Mouse (Mus musculus) ovary, adult 2 months (tissue): Measurements from ENCODE around the gene Gm11541. TPM values are rescaled to one million over a fixed set of nuclear protein-coding genes. Genes with fewer than 3 reads are reported as not detected.

Experiments
- polyA plus RNA-seq: library from polyadenylated mRNA; depleted of rRNA; stranded (reverse); fragments of >200 nt; gene quantifications from 2 replicates; pipeline ENCODE4 v1.2.3, GENCODE M21; 2012; rRNA removed

The Gm11541 gene
- polyA plus RNA-seq = not detected in 2 replicates

DNA sequence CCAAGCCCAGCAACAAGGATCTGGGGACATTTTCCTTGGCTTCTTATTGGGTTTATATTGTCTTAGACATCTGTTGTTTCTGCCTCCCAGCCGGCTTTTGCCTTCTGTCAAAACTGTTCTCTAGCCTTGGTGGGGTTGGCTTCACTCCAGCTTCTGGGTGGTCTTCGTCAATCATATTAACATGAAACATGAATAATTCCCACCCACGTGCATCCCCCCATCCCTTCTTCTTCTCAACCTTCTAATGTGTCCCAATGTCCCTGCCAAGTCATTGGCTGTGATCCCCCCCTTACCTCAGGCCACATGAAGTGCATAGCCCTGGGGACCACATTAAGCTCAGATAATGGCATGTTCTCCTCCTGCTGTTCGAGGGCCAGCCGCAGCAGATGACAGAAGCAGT lies at the start of gene Gm11541:
TSS of gene Gm11541 (minus strand) at position 28 of the 400 bp plus-strand sequence.

DNA sequence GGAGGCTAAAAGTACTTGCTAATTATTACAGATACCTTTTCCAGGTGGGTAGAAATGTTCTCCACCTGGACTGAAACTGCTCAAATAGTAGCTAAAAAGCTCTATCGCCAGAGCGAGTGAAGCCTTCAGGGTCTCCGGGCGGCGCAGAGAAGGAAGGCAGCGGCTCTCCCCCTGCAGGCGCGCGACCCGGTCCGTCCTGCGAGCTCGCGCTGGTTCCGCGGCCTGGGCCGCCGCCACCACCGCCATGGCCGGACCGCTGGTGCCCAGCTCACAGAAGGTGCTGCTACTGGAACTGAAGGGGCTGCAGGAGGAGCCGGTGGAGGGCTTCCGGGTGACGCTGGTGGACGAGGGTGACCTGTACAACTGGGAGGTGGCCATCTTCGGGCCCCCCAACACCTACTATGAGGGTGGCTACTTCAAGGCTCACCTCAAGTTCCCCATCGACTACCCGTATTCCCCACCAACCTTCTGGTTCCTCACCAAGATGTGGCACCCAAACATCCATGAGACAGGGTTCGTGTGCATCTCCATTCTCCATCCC lies 37.5 kb upstream of the Gm11541 start, which contains the start of gene Cdc34b:
TSS of gene Cdc34b (plus strand) at position 51 of the 541 bp plus-strand sequence.

DNA sequence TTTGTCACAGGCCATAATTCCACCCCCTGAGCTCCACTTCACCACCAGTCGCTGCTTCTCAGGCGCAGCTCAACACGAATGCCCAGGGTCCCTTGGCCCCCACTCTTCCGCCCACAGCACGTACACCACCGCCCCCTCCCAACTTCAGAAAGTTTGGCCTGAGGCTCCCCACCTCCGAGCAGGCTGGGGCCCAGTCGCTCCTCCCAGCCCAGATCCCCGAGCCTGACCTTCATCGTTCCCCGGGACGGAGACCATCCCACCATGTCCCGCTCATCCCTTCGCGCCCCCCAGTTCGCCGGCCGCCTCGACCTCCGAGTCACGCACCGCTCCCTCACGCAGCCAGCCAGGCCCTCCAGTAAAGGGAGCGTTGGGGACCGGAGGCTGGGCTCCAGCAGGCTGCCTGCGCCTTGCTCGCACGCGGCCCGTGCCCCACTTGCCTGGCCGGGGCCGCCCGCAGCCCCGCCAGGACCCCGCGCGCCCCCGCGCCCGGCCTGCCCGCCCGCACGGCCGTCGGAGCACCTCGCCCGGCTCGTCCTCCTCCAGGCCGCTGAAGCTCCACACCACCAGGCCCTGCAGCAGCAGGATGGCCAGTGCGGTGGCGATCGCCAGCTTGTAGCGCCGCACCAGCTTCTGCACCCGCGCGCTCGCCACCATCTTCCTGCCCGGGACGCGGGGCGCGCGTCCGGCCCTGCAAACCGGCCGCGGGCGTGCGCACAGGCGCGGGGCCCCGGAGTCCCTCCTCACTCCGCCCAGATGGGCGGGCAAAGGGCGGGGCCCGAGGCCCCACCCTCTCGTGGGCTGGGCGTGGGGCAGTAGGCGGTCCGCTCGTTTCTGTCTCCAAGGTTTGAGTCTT lies 27.3 kb downstream of the Gm11541 start, which contains the start of gene Xylt2:
TSS of gene Xylt2 (minus strand) at position 762 of the 853 bp plus-strand sequence.

DNA sequence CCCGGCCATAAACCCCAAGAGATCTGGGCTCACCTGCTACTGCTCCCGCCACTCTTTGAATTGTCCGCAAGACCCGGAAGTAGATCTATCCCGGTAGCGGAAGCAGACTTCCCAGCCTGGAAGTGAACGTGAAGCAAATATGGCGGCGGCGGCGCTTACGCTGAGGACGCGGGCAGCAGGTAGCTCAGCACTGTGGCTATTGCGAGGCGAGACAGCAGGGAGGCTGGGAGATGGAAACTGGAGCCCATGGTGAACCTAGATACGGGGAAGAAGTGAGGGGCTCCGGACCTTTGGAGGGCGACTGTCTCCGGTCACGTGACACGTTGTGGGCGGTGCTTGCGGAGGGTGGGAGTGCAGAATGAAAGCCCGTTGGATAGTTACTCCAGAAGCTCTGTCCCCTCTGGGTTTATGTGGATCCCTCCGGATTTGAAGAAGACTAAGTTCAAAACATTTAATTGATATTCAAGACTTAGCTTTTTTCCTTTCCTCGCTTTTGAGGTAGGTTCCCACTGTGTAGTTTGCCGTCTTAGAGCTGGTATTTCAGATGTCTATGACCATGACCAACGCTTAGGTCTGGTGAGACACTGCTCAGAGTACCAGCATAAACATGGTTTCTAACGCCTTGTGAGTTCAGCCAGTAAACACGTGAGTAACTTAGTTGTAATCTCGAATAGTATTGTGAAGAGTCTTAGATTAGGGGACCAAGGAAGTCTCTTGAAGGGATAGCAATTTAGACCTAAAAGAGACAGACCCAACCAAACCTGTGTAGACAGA lies 50.4 kb downstream of the Gm11541 start, which contains the start of the genes Mrpl27 and Eme1:
TSS of gene Mrpl27 (plus strand) at position 105 of the 774 bp plus-strand sequence.
TSS of gene Eme1 (minus strand) at position 302 of the 774 bp plus-strand sequence.

Other genes with a start within 250 kb of the Gm11541 start
- gene Cacna1g, start 230.3 kb downstream of the Gm11541 start, polyA plus RNA-seq = 30.4 and 39.4 TPM in 2 replicates
- 0.06 and 1.0 TPM in 2 replicates for gene Spata20, start 218.3 kb downstream of the Gm11541 start, polyA plus RNA-seq
- 18.8 and 20.7 TPM in 2 replicates for gene Epn3, start 204.5 kb downstream of the Gm11541 start, polyA plus RNA-seq
- gene Mycbpap, start 182.8 kb downstream of the Gm11541 start, polyA plus RNA-seq = 6.4 and 7.8 TPM in 2 replicates
- gene Rsad1, start 155.2 kb downstream of the Gm11541 start, polyA plus RNA-seq = 31.0 and 34.1 TPM in 2 replicates
- gene Chad, start 139.5 kb downstream of the Gm11541 start, polyA plus RNA-seq = 2.3 and 3.2 TPM in 2 replicates
- 54.3 and 58.9 TPM in 2 replicates for gene Acsf2, start 102.6 kb downstream of the Gm11541 start, polyA plus RNA-seq
- gene Lrrc59, start 74.7 kb downstream of the Gm11541 start, polyA plus RNA-seq = 91.4 and 100 TPM in 2 replicates
- 30.0 and 39.0 TPM in 2 replicates for gene Mrpl27, start 50.7 kb downstream of the Gm11541 start, polyA plus RNA-seq
- 2.6 and 3.4 TPM in 2 replicates for gene Eme1, start 50.5 kb downstream of the Gm11541 start, polyA plus RNA-seq
- 68.4 and 78.0 TPM in 2 replicates for gene Xylt2, start 27.0 kb downstream of the Gm11541 start, polyA plus RNA-seq
- 2.6 and 2.7 TPM in 2 replicates for gene Cdc34b, start 37.3 kb upstream of the Gm11541 start, polyA plus RNA-seq
- not detected in 2 replicates for gene Tmem92, start 78.2 kb upstream of the Gm11541 start, polyA plus RNA-seq
- gene Col1a1, start 231.7 kb upstream of the Gm11541 start, polyA plus RNA-seq = 270 and 286 TPM in 2 replicates